23 mouse cellular contexts compared by ENCODE assay signal in the genomic region with DNA sequence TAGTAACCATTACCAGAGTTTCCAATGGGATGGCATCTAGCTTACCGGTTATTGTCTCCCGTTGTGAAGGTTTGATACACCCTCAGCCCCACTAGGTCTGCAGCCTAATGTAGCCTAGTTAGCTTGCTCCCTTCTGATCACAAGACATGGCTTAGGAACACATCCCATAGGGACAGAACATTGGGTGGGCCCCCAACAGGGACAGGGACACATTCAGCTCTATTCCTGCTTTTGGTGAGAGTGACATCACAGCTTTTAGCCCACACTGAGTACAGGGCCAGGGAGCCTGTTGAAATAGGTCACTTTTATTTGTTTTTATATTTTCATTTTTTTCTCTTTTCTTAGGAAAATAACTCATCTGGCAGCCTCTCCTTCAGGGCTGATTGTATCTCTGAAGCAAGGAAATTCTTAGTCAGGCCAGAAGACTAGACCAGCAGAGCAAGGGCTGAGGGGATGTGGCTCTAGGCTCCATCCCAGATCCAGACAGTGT. TPM values are rescaled to one million over a fixed set of nuclear protein-coding genes. Genes with fewer than 3 reads are reported as not detected.
A peak's percentile ranks its signal among the peaks of the same experiment; 100 is the strongest.
DNase-seq lines count a peak whose midpoint lies in the region; TF ChIP-seq lines count a peak whose summit lies in the region.
"Had no signal": no experiment of that assay in that cellular context is flagged by ENCODE, and none has a peak within 500 bp of the region (broad histone marks: within the 10 kb centered on the region; RNA-seq: fewer than 3 reads in every experiment).

No protein-coding gene starts in this region.

- no peak overlapping the region for H3K4me3 ChIP-seq in left cerebral cortex, adult 2 months
- peak overlapping the region; percentile 43 for H3K4me3 ChIP-seq in brown adipose tissue, adult 24 weeks (ENCODE audit: insufficient read depth, low read depth, low read length)
- no peak overlapping the region for H3K4me3 ChIP-seq in layer of hippocampus, adult 2 months
- H3K4me3 ChIP-seq: embryonic facial prominence, embryonic 13.5 days; embryonic facial prominence, embryonic 15.5 days; erythroblast, embryonic 14.5 days; forebrain, embryonic 10.5 days; forebrain, embryonic 12.5 days; forebrain, embryonic 15.5 days had no signal

- DNase-seq in heart, adult 11 months, result peak; percentile 91
- DNase-seq in heart, postnatal 25 days (ENCODE audit: low spot score), result no peak
- DNase-seq in left cerebral cortex, adult 2 months (ENCODE audit: extremely low spot score in 1 of 2, low spot score in 2 of 2), result no peak
- no peak for DNase-seq in left cerebral cortex, postnatal 25 days (ENCODE audit: low spot score in 2 of 2)
- DNase-seq in adipocyte (ENCODE audit: low spot score), result peak; percentile 25
- no peak for DNase-seq in layer of hippocampus, adult 2 months (ENCODE audit: low spot score in 2 of 2)
- DNase-seq: adrenal gland, adult 8-10 months; adrenal gland, postnatal 36 days; cerebellum, adult 11 months; cerebellum, adult 18-20 months; cerebellum, adult 8-10 months; cerebellum, adult 9-11 months; cerebellum, postnatal 14 days; cerebellum, postnatal 36 days; embryo, embryonic 11 days; forebrain, postnatal 0 days had no signal

- peak overlapping the region; percentile 40; the same call in 1 of the 2 replicates for H3K27ac ChIP-seq in left cerebral cortex, adult 2 months
- peak overlapping the region; percentile 98 for H3K27ac ChIP-seq in brown adipose tissue, adult 24 weeks (replicated peaks; ENCODE audit: low read depth, low read length)
- H3K27ac ChIP-seq in layer of hippocampus, adult 2 months, result no peak overlapping the region
- H3K27ac ChIP-seq: embryonic facial prominence, embryonic 13.5 days; embryonic facial prominence, embryonic 15.5 days; forebrain, embryonic 10.5 days; forebrain, embryonic 12.5 days; forebrain, embryonic 15.5 days had no signal

- no peak for TF ChIP-seq CTCF in left cerebral cortex, adult 2 months (IDR thresholded peaks at IDR 0.05)
- no peak for TF ChIP-seq CTCF in layer of hippocampus, adult 2 months (conservative IDR thresholded peaks at IDR 0.05)

- peaks cover 27% of the 10 kb centered on the region for H3K4me1 ChIP-seq in brown adipose tissue, adult 24 weeks (ENCODE audit: control insufficient read depth, insufficient read depth, insufficient read length, low read length)
- H3K4me1 ChIP-seq: embryonic facial prominence, embryonic 13.5 days; forebrain, embryonic 10.5 days; forebrain, embryonic 12.5 days; forebrain, embryonic 15.5 days had no signal

- intact Hi-C loops in heart, postnatal 25 days (cut with DNase I), result no loop called here
- intact Hi-C loops in left cerebral cortex, adult 2 months (cut with DNase I), result no loop called here
- intact Hi-C loops in left cerebral cortex, postnatal 25 days (cut with DNase I), result no loop called here

RNA-seq across cellular contexts. Expression of a gene that starts 37.5 kb away (rescaled TPM):
- 10 to 100 TPM; 64.5 to 66.4 TPM for total RNA-seq in heart, postnatal 25 days (2021)
- 10 to 100 TPM; 39.2 to 44.6 TPM for total RNA-seq in left cerebral cortex, adult 2 months (2021)
- 10 to 100 TPM; 40.7 to 41.7 TPM for total RNA-seq in left cerebral cortex, postnatal 25 days (2021)
- 314 and 348 TPM in 2 replicates for polyA plus RNA-seq in brown adipose tissue, adult 24 weeks (2012; ENCODE audit: insufficient read depth, insufficient read length, missing spikeins)
- 10 to 100 TPM; 47.0 to 56.7 TPM for total RNA-seq in layer of hippocampus, adult 2 months (2021)

Comparison
In these comparisons a context has a peak if more than half of its experiments do, and no peak if none do; other contexts are left out.
1. DNase-seq: peak in heart, adult 11 months (single experiment) and adipocyte (single experiment); none in heart, postnatal 25 days (single experiment), left cerebral cortex, adult 2 months (0 of 2), left cerebral cortex, postnatal 25 days (0 of 2) and layer of hippocampus, adult 2 months (0 of 2).